ENCODE assay signal across 8 mouse cellular contexts in genomic region chr5:125407020-125407830, GRCm38 (mm10). TPM values are rescaled to one million over a fixed set of nuclear protein-coding genes. Genes with fewer than 3 reads are reported as not detected.
DNase-seq lines count a peak whose midpoint lies in the region; ATAC-seq and TF ChIP-seq lines count a peak whose summit lies in the region.

No protein-coding gene starts in this region.

- peaks cover 61% of the 10 kb centered on the region for H3K4me1 ChIP-seq in liver, embryonic 12.5 days
- H3K4me1 ChIP-seq in stomach, postnatal 0 days (replicated peaks; ENCODE audit: control insufficient read depth, insufficient read depth), result no peaks in the 10 kb centered on the region

- H3K4me3 ChIP-seq in liver, embryonic 12.5 days, result peak overlapping the region; percentile 64
- peak overlapping the region; percentile 59 for H3K4me3 ChIP-seq in stomach, postnatal 0 days (ENCODE audit: low read depth, low read length)

- peak overlapping the region; percentile 84; the same call in 1 of the 2 replicates for H3K27ac ChIP-seq in liver, embryonic 12.5 days
- H3K27ac ChIP-seq in stomach, postnatal 0 days (replicated peaks), result peak overlapping the region; percentile 96

- H3K9ac ChIP-seq in liver, embryonic 12.5 days, result peak overlapping the region; percentile 78
- peak overlapping the region; percentile 70; the same call in 1 of the 2 replicates for H3K9ac ChIP-seq in stomach, postnatal 0 days (ENCODE audit: low read length)

- no peak for TF ChIP-seq EP300 in stomach, postnatal 0 days (optimal IDR thresholded peaks at IDR 0.05)

- 50% methylated on average over 13 of the region's 13 CpGs for WGBS in liver, embryonic 12.5 days (ENCODE audit: insufficient replicate concordance)
- 56% methylated on average over 13 of the region's 13 CpGs for WGBS in stomach, postnatal 0 days

- no peak for TF ChIP-seq CTCF in stomach, postnatal 0 days (IDR thresholded peaks at IDR 0.05; ENCODE audit: low read depth)

- H3K9me3 ChIP-seq in liver, embryonic 12.5 days (replicated peaks), result no peaks in the 10 kb centered on the region
- H3K9me3 ChIP-seq in stomach, postnatal 0 days (ENCODE audit: control insufficient read depth, low read length), result no peaks in the 10 kb centered on the region

- H3K27me3 ChIP-seq in liver, embryonic 12.5 days (replicated peaks), result peaks cover 10% of the 10 kb centered on the region
- H3K27me3 ChIP-seq in stomach, postnatal 0 days (ENCODE audit: control insufficient read depth, insufficient read depth, low read length), result no peaks in the 10 kb centered on the region

- H3K36me3 ChIP-seq in liver, embryonic 12.5 days, result no peaks in the 10 kb centered on the region
- no peaks in the 10 kb centered on the region for H3K36me3 ChIP-seq in stomach, postnatal 0 days (ENCODE audit: control insufficient read depth, insufficient read depth, low read length)

- peak; percentile 20 for DNase-seq in CD4-positive, CD25-positive, alpha-beta regulatory T cell, adult 2 months (ENCODE audit: low read depth, low spot score)
- DNase-seq in thymus, postnatal 0 days (ENCODE audit: low spot score), result peak; percentile 22
- no peak for DNase-seq in thymus, postnatal 36 days
- no peak for DNase-seq in stomach, postnatal 0 days (ENCODE audit: low spot score)
- no peak for DNase-seq in layer of hippocampus, postnatal 36 days
- no peak for DNase-seq in frontal cortex, adult 2 months (ENCODE audit: extremely low spot score in 1 of 2, low spot score in 1 of 2)

- ATAC-seq in CD4-positive, CD25-positive, alpha-beta regulatory T cell, adult 4 months, result no peak
- ATAC-seq in liver, embryonic 12.5 days, result no peak
- no peak for ATAC-seq in stomach, postnatal 0 days (ENCODE audit: low FRiP score, low TSS enrichment)

- H3K4me2 ChIP-seq in liver, embryonic 12.5 days, result peak overlapping the region; percentile 89
- H3K4me2 ChIP-seq in stomach, postnatal 0 days (replicated peaks; ENCODE audit: low read depth), result peak overlapping the region; percentile 76

RNA-seq across cellular contexts. Expression of gene Ubc, which starts 17.2 kb away (rescaled TPM):
- polyA plus RNA-seq in CD4-positive, CD25-positive, alpha-beta regulatory T cell, adult 4 months (2017; shearing (Covaris generic)), result 1,000 to 10,000 TPM in 1 of 2 experiments, 100 to 1,000 TPM in 1; 954 to 1,216 TPM
- 532 and 603 TPM in 2 replicates for polyA plus RNA-seq in thymus, postnatal 0 days (2015; fragmentation: Nextera tagmentation; extraction: Ambion mirVana)
- polyA plus RNA-seq in liver, embryonic 12.5 days (2016; fragmentation: Nextera tagmentation; extraction: Ambion mirVana), result 657 and 673 TPM in 2 replicates
- 537 and 549 TPM in 2 replicates for polyA plus RNA-seq in stomach, postnatal 0 days (2015; fragmentation: Nextera tagmentation; extraction: Ambion mirVana)
- total RNA-seq in layer of hippocampus, postnatal 36 days (2021), result 100 to 1,000 TPM; 766 to 814 TPM
- 699 and 744 TPM in 2 replicates for polyA plus RNA-seq in frontal cortex, adult 2 months (2012; rRNA removed)

RNA-seq across cellular contexts. Expression of gene Gm10382, which starts 18.1 kb away (rescaled TPM):
- polyA plus RNA-seq in CD4-positive, CD25-positive, alpha-beta regulatory T cell, adult 4 months (2017; shearing (Covaris generic)), result 1 to 10 TPM in 1 of 2 experiments, under 1 TPM in 1; 0.70 to 1.0 TPM
- polyA plus RNA-seq in thymus, postnatal 0 days (2015; fragmentation: Nextera tagmentation; extraction: Ambion mirVana), result 0.44 and 0.74 TPM in 2 replicates
- 0.38 and 0.66 TPM in 2 replicates for polyA plus RNA-seq in liver, embryonic 12.5 days (2016; fragmentation: Nextera tagmentation; extraction: Ambion mirVana)
- 0.51 and 0.56 TPM in 2 replicates for polyA plus RNA-seq in stomach, postnatal 0 days (2015; fragmentation: Nextera tagmentation; extraction: Ambion mirVana)
- total RNA-seq in layer of hippocampus, postnatal 36 days (2021), result not detected
- 0.22 and 0.40 TPM in 2 replicates for polyA plus RNA-seq in frontal cortex, adult 2 months (2012; rRNA removed)

RNA-seq across cellular contexts. Expression of gene Dhx37, which starts 26.7 kb away (rescaled TPM):
- 1 to 10 TPM; 8.4 to 8.6 TPM for polyA plus RNA-seq in CD4-positive, CD25-positive, alpha-beta regulatory T cell, adult 4 months (2017; shearing (Covaris generic))
- 8.1 and 8.2 TPM in 2 replicates for polyA plus RNA-seq in thymus, postnatal 0 days (2015; fragmentation: Nextera tagmentation; extraction: Ambion mirVana)
- 11.3 and 11.4 TPM in 2 replicates for polyA plus RNA-seq in liver, embryonic 12.5 days (2016; fragmentation: Nextera tagmentation; extraction: Ambion mirVana)
- polyA plus RNA-seq in stomach, postnatal 0 days (2015; fragmentation: Nextera tagmentation; extraction: Ambion mirVana), result 3.3 and 4.5 TPM in 2 replicates
- total RNA-seq in layer of hippocampus, postnatal 36 days (2021), result 10 to 100 TPM; 12.2 to 12.7 TPM
- 12.4 and 17.2 TPM in 2 replicates for polyA plus RNA-seq in frontal cortex, adult 2 months (2012; rRNA removed)

RNA-seq across cellular contexts. Expression of gene Bri3bp, which starts 34.1 kb away (rescaled TPM):
- polyA plus RNA-seq in CD4-positive, CD25-positive, alpha-beta regulatory T cell, adult 4 months (2017; shearing (Covaris generic)), result 1 to 10 TPM; 4.3 to 7.5 TPM
- polyA plus RNA-seq in thymus, postnatal 0 days (2015; fragmentation: Nextera tagmentation; extraction: Ambion mirVana), result 37.3 and 42.5 TPM in 2 replicates
- polyA plus RNA-seq in liver, embryonic 12.5 days (2016; fragmentation: Nextera tagmentation; extraction: Ambion mirVana), result 44.0 and 44.1 TPM in 2 replicates
- 25.3 and 27.9 TPM in 2 replicates for polyA plus RNA-seq in stomach, postnatal 0 days (2015; fragmentation: Nextera tagmentation; extraction: Ambion mirVana)
- 100 to 1,000 TPM; 105 to 106 TPM for total RNA-seq in layer of hippocampus, postnatal 36 days (2021)
- 31.6 and 34.1 TPM in 2 replicates for polyA plus RNA-seq in frontal cortex, adult 2 months (2012; rRNA removed)

Comparison
In these comparisons a context has a peak if more than half of its experiments do, and no peak if none do; other contexts are left out.
1. DNase-seq: peak in CD4-positive, CD25-positive, alpha-beta regulatory T cell, adult 2 months (single experiment) and thymus, postnatal 0 days (single experiment); none in thymus, postnatal 36 days (0 of 2), stomach, postnatal 0 days (single experiment), layer of hippocampus, postnatal 36 days (0 of 2) and frontal cortex, adult 2 months (0 of 2).